Mouse (Mus musculus): ENCODE measurements at regions not wholly inside any gene's neighbourhood (a gene's known extent, or its start where the extent isn't known, plus 50 kb on each side); places are given as distances from the start of the nearest gene placed in this dataset.
A peak's percentile ranks its signal among the peaks of the same experiment; 100 is the strongest.

DNA sequence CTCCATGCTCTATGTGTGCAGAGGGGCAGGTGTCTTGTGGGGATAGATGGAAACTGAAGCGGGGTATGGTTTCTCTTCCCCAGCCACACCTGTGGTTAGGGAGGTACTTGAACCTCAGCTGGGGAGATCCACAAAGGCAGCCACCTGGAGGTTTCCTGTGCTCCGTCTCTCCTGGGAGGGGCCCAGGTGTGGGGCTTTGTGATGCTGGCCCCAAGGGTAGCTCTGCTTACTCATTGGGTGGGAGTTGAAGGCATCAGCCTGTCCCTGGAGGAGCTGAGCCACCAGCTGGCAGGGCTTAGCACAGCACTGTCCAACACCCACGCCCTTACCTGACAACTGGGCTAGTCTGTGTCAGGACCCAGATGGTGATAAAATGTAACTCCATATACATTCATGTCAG, 81.4 kb downstream of the Lhx2 start:
- 46% methylated on average over 3 of the region's 3 CpGs for WGBS
- DNase-seq (ENCODE audit: low read depth, low spot score) = no peak

DNA sequence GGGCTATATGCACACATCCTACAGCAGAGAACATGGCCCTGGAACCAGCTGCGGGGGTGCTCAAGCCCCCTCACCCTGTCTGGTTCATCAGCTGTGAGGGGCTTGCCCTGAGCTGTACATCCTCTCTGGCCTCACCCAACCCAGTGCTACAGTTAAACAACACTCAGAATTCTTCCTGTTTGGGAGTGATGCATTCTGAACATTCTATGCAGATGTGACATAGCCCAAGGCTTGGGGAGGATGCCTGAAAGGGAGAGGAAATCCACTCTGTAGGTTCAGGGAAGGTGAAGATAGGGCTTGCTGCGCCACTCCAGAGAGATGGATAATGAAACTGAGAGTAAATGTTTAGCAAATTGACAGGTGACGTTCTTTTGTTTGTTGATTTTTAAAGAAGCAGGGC, 83.3 kb downstream of the Lhx2 start:
- 53% methylated on average over 3 of the region's 3 CpGs for WGBS
- DNase-seq (ENCODE audit: low read depth, low spot score) = no peak

GRCm38 (mm10) chr2:38423886-38424277, 84.8 kb downstream of the Lhx2 start:
- 47% methylated on average over 7 of the region's 7 CpGs for WGBS
- DNase-seq (ENCODE audit: low read depth, low spot score) = no peak

- WGBS = 22% methylated on average over 22 of the region's 22 CpGs
- DNase-seq (ENCODE audit: low read depth, low spot score) = no peak
Observed at GRCm38 (mm10) chr2:38424278-38424931, 85.3 kb downstream of the Lhx2 start.

GRCm38 (mm10) chr2:38424976-38425375, 85.9 kb downstream of the Lhx2 start:
- WGBS = 33% methylated on average over 9 of the region's 9 CpGs

GRCm38 (mm10) chr2:38429752-38430378, 81.6 kb upstream of the Nek6 start:
- WGBS = 41% methylated on average over 6 of the region's 6 CpGs
- DNase-seq (ENCODE audit: low read depth, low spot score) = peak; percentile 48

More at GRCm38 (mm10) chr2:38424976-38425375, 85.9 kb downstream of the Lhx2 start:
- DNase-seq (ENCODE audit: low read depth, low spot score) = no peak

DNA sequence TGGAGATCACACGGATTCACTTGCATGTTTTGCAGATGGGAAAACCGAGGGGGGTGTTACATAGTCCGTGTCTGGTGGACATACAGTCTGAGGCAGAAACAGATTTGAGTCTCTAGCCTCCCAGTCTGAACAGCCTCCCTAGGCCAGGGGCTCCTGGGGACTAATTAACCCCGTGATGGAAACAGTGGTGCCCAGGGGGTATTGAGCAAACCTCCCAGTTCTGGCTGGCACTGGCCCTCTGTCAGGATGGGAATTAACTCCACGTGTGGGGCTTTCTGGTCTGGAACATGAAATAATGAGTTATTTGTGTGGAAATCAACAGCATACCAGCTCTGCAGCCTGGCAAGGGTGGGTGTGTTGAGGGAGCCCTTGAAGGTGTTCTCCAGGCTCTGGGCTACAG, 79.9 kb upstream of the Nek6 start:
- WGBS = 74% methylated on average over 5 of the region's 5 CpGs
- DNase-seq (ENCODE audit: low read depth, low spot score) = no peak

DNA sequence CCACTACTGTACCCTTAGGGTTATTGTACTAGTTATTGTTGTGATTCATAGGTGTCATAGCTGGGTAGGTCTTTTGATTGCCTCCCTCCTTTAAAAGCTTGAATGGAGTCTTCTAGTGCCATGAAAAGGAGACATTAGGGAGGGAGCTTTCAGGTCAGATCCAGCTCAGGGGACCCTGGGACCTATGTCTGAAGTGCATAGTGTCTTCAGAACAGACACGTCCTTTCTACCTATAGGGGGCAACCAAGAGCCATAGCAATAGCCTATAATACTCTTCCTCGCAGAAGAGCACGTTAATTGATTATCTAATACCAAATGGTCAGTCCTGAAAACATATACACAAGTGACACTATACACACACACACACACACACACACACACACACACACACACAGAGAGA, 77.7 kb upstream of the Nek6 start:
- 9% methylated on average over 3 of the region's 3 CpGs for WGBS
- no peak for DNase-seq (ENCODE audit: low read depth, low spot score)

DNA sequence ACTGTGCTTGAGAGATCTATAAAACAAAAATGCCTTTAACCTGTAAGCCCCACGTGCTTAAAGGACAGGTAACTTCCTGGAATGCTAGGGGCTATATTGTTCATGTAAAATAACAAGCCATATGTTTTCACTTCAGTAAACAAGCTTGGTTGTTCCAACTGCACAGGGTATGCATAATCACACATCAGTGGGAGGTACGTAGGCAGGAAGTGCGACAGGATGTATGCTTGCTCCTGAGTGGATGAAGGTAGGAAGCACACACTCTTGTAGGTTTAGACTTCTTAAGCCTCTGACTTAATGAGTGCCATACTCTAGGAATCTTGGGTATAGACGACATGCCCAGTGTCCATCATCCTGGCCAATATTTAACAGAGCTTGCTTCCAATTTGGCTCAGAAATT, 74.7 kb upstream of the Nek6 start:
- 62% methylated on average over 4 of the region's 4 CpGs for WGBS
- DNase-seq (ENCODE audit: low read depth, low spot score) = no peak

- 93% methylated on average over 6 of the region's 6 CpGs for WGBS
- DNase-seq (ENCODE audit: low read depth, low spot score) = no peak
Observed at GRCm38 (mm10) chr2:38439191-38439590, 72.3 kb upstream of the Nek6 start.

- no peak for DNase-seq (ENCODE audit: low read depth, low spot score)
- 87% methylated on average over 5 of the region's 5 CpGs for WGBS
Observed at GRCm38 (mm10) chr2:38439973-38440372, 71.5 kb upstream of the Nek6 start.

DNA sequence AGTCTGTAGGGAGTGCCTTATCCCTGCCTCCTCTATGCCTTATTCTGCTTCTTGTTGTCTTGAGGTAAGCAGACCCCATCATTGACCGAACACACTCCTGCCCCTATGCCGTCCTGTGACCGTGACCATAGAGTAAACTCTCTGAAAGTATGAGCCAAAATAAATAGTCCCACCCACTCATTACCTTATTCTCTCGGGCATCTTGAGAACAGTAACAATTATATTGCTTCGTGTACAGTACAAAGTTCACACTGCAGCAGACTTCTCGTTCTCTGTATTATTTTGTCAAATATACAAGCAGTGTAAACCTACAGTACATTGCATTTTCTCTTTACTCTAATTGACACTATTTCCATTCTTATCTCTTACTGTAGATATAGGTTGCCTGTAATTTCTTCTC, 62.4 kb upstream of the Nek6 start:
- WGBS = 25% methylated on average over 6 of the region's 6 CpGs

GRCm38 (mm10) chr2:38456571-38456970, 54.9 kb upstream of the Nek6 start:
- WGBS = 87% methylated on average over 3 of the region's 3 CpGs
- no peak for DNase-seq (ENCODE audit: low read depth, low spot score)

More for the DNA sequence above, 62.4 kb upstream of the Nek6 start:
- peak; percentile 84 for DNase-seq (ENCODE audit: low read depth, low spot score)

DNA sequence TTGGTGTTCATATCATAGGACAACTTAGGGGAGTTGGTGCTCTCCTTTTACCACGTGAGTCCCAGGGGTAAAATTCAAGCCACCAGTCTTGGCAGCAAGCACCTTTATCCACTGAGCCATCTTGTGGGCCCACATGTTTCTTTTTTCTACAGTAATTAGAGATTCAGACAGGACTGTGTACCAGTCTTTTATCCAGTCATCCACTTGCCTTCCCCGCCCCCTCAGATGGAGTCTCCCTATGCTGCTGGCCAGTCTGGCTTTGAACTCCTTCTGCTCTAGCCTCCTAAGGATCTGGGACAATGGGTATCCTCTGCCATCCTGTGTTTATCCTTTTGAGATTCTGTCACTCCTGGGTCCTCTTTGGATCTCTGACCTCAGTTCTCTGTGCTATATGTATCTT, 51.1 kb upstream of the Nek6 start:
- no peak for DNase-seq (ENCODE audit: low read depth, low spot score)
- 84% methylated on average over 2 of the region's 2 CpGs for WGBS

- 22% methylated on average over 6 of the region's 6 CpGs for WGBS
Observed at GRCm38 (mm10) chr2:38460825-38461540, 50.5 kb upstream of the Nek6 start.

More at GRCm38 (mm10) chr2:38460825-38461540, 50.5 kb upstream of the Nek6 start:
- DNase-seq (ENCODE audit: low read depth, low spot score) = no peak
